Mouse (Mus musculus): ENCODE measurements around the gene Ociad2.

DNA sequence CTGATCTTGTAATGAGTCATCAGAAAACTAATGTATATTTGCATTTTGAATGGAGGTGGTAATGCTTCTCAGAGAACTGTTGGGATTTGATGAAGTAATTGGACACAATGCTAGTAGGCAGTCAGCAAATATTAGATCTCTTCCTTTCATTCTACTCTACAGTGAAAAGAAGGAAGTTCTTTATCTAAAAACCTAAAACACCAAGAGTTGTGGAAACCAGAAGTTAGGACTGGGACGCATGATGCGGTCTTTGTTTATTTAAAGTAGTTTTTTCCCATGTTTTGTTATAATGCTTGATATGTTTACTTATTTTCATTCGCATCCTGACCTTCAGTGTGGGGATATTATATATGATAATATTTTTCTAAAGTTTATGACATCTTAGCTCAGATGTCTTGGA is 33.5 kb downstream of the Ociad2 start:
- no peak for TF ChIP-seq CTCF (IDR thresholded peaks at IDR 0.05; ENCODE audit: borderline replicate concordance, control insufficient read depth, extremely low read depth, insufficient read depth, low read length, poor library complexity)
- no peak for TF ChIP-seq POLR2A (IDR thresholded peaks at IDR 0.05; ENCODE audit: control insufficient read depth, extremely low read depth, insufficient read depth, low read length, poor library complexity)
